Mouse (Mus musculus) limb, embryonic 12.5 days (tissue): ENCODE results near the gene Rhof. TPM values are rescaled to one million over a fixed set of nuclear protein-coding genes. Genes with fewer than 3 reads are reported as not detected.

Experiments
- ATAC-seq: fragments of 200-750 bp; cut with Nextera tagmentation; 2 replicates; pipeline ENCODE4 v1.8.0; 2017; ENCODE audit warnings: low read depth, moderate TSS enrichment; ENCODE audit not compliant: insufficient number of reproducible peaks, insufficient read depth, low FRiP score, low TSS enrichment
- H3K27ac ChIP-seq: fragments of 300-500 bp; sonication (generic); 2 replicates; pipeline ENCODE4 v1.5.1; 2016; ENCODE audit warnings: mild to moderate bottlenecking, moderate library complexity
- H3K27me3 ChIP-seq: fragments of 300-500 bp; sonication (generic); 2 replicates; pipeline ENCODE4 v1.6.1; 2016; ENCODE audit warnings: mild to moderate bottlenecking, moderate library complexity
- H3K36me3 ChIP-seq: fragments of 300-500 bp; sonication (generic); 2 replicates; pipeline ENCODE4 v1.6.1; 2016; ENCODE audit warnings: mild to moderate bottlenecking, moderate library complexity
- H3K4me1 ChIP-seq: fragments of 300-500 bp; sonication (generic); replicated peaks from 2 replicates; pipeline ENCODE4 v1.6.1; 2016
- H3K4me2 ChIP-seq: fragments of 300-500 bp; sonication (generic); 2 replicates; pipeline ENCODE4 v1.6.1; 2016; ENCODE audit warnings: mild to moderate bottlenecking, moderate library complexity
- H3K4me3 ChIP-seq: fragments of 300-500 bp; sonication (generic); replicated peaks from 2 replicates; pipeline ENCODE4 v1.5.1; 2016; ENCODE audit warnings: mild to moderate bottlenecking
- H3K9ac ChIP-seq: fragments of 300-500 bp; sonication (generic); replicated peaks from 2 replicates; pipeline ENCODE4 v1.6.1; 2016; ENCODE audit warnings: mild to moderate bottlenecking, moderate library complexity
- H3K9me3 ChIP-seq: fragments of 300-500 bp; sonication (generic); 2 replicates; pipeline ENCODE4 v1.6.1; 2016; ENCODE audit warnings: mild to moderate bottlenecking, moderate library complexity
- WGBS: fragments of 180-500 bp; shearing (Covaris S2); methylation state at CpG from one replicate; pipeline ENCODE4 v1.1.7; 2016; 5-methylcytosine and 5-hydroxymethylcytosine counted together
- polyA plus RNA-seq: library from polyadenylated mRNA; unstranded; fragments of >200 nt; fragmentation: Nextera tagmentation; extraction: Ambion mirVana; gene quantifications from 2 replicates; pipeline ENCODE4 v1.2.1, GENCODE M21; 2016

Gene Rhof
- polyA plus RNA-seq, 1 experiment from 2014 or later = 2.9 TPM

- Histone ChIP-seq H3K4me2 (peak overlapping the region; percentile 43), H3K27me3 (no peaks in the 10 kb centered on the region), H3K4me1 (peaks cover 18% of the 10 kb centered on the region), H3K4me3 (no peak overlapping the region), H3K27ac (peak overlapping the region; percentile 79), H3K9me3 (no peaks in the 10 kb centered on the region), H3K36me3 (no peaks in the 10 kb centered on the region), H3K9ac (no peak overlapping the region)
- WGBS = 38% methylated on average over 9 of the region's 9 CpGs
- no peak for ATAC-seq
These were observed 71.6 kb downstream of the Rhof start for GRCm38 (mm10) chr5:123060706-123061401.

GRCm38 (mm10) chr5:123059757-123060520 lies 72.6 kb downstream of the Rhof start:
- H3K27ac ChIP-seq = peak overlapping the region; percentile 79
- no peaks in the 10 kb centered on the region for H3K36me3 ChIP-seq
- ATAC-seq = no peak
- peak overlapping the region; percentile 43 for H3K4me2 ChIP-seq
- 15% methylated on average over 14 of the region's 14 CpGs for WGBS
- H3K27me3 ChIP-seq = no peaks in the 10 kb centered on the region
- no peak overlapping the region for H3K4me3 ChIP-seq
- H3K9ac ChIP-seq = no peak overlapping the region
- peaks cover 18% of the 10 kb centered on the region for H3K4me1 ChIP-seq
- H3K9me3 ChIP-seq = no peaks in the 10 kb centered on the region

GRCm38 (mm10) chr5:123058251-123059102 lies 74.0 kb downstream of the Rhof start:
- peak overlapping the region; percentile 38 for H3K4me3 ChIP-seq
- 49% methylated on average over 16 of the region's 16 CpGs for WGBS
- ATAC-seq = no peak
- peaks cover 18% of the 10 kb centered on the region for H3K4me1 ChIP-seq
- H3K9ac ChIP-seq = peak overlapping the region; percentile 42; the same call in 1 of the 2 replicates
- H3K9me3 ChIP-seq = no peaks in the 10 kb centered on the region
- no peaks in the 10 kb centered on the region for H3K27me3 ChIP-seq
- H3K4me2 ChIP-seq = peak overlapping the region; percentile 53
- H3K27ac ChIP-seq = 0 out of 2 replicates have a peak overlapping the region, but pooled peaks have one; percentile 25
- H3K36me3 ChIP-seq = no peaks in the 10 kb centered on the region

- H3K9me3 ChIP-seq = no peaks in the 10 kb centered on the region
- H3K4me2 ChIP-seq = peak overlapping the region; percentile 53
- no peaks in the 10 kb centered on the region for H3K27me3 ChIP-seq
- no peaks in the 10 kb centered on the region for H3K36me3 ChIP-seq
- peaks cover 18% of the 10 kb centered on the region for H3K4me1 ChIP-seq
- H3K27ac ChIP-seq = 0 out of 2 replicates have a peak overlapping the region, but pooled peaks have one; percentile 25
- peak overlapping the region; percentile 38 for H3K4me3 ChIP-seq
- 8% methylated on average over 48 of the region's 48 CpGs for WGBS
- peak; percentile 82 for ATAC-seq
- H3K9ac ChIP-seq = peak overlapping the region; percentile 42; the same call in 1 of the 2 replicates
These were observed 74.9 kb downstream of the Rhof start for GRCm38 (mm10) chr5:123057366-123058250.

Other genes starting within 250 kb of the Rhof start
- gene Kdm2b, start 142.9 kb downstream of the Rhof start, polyA plus RNA-seq = 85.5 and 87.7 TPM in 2 replicates
- 14.3 and 14.6 TPM in 2 replicates for gene Orai1, start 117.6 kb downstream of the Rhof start, polyA plus RNA-seq
- gene Morn3, start 85.7 kb downstream of the Rhof start, polyA plus RNA-seq = not detected in 2 replicates
- gene Tmem120b, start 64.3 kb downstream of the Rhof start, polyA plus RNA-seq = 14.1 and 15.9 TPM in 2 replicates
- gene Setd1b, start 9.5 kb upstream of the Rhof start, polyA plus RNA-seq = 10.9 and 11.4 TPM in 2 replicates
- gene Psmd9, start 36.7 kb upstream of the Rhof start, polyA plus RNA-seq = 89.3 and 91.0 TPM in 2 replicates
- not detected in 2 replicates for gene Hpd, start 50.0 kb upstream of the Rhof start, polyA plus RNA-seq
- 0.44 TPM in 2 replicates for gene Wdr66, start 119.4 kb upstream of the Rhof start, polyA plus RNA-seq
- 43.4 and 45.7 TPM in 2 replicates for gene Bcl7a, start 211.1 kb upstream of the Rhof start, polyA plus RNA-seq